Mouse (Mus musculus): ENCODE measurements at regions not wholly inside any gene's neighbourhood (a gene's known extent, or its start where the extent isn't known, plus 50 kb on each side); places are given as distances from the start of the nearest gene placed in this dataset.

GRCm38 (mm10) chr12:54454606-54455005 lies 201.8 kb downstream of the Sptssa start:
- no peak for DNase-seq (ENCODE audit: low spot score in 2 of 2)

- no peak for DNase-seq (ENCODE audit: low spot score in 2 of 2)
Observed at GRCm38 (mm10) chr12:54453343-54453742, 203.0 kb downstream of the Sptssa start.

- no peak for DNase-seq (ENCODE audit: low spot score in 2 of 2)
Observed at GRCm38 (mm10) chr12:54450369-54450768, 206.0 kb downstream of the Sptssa start.

GRCm38 (mm10) chr12:54448221-54448620 lies 208.2 kb downstream of the Sptssa start:
- DNase-seq (ENCODE audit: low spot score in 2 of 2) = no peak

- no peak for DNase-seq (ENCODE audit: low spot score in 2 of 2)
Observed at GRCm38 (mm10) chr12:54447354-54447753, 209.0 kb downstream of the Sptssa start.

- DNase-seq (ENCODE audit: low spot score in 2 of 2) = no peak
Observed at GRCm38 (mm10) chr12:54446356-54446755, 210.0 kb downstream of the Sptssa start.

GRCm38 (mm10) chr12:54444416-54444815 lies 212.0 kb downstream of the Sptssa start:
- DNase-seq (ENCODE audit: low spot score in 2 of 2) = no peak

- DNase-seq (ENCODE audit: low spot score in 2 of 2) = no peak
Observed at GRCm38 (mm10) chr12:54443285-54443684, 213.1 kb downstream of the Sptssa start.

GRCm38 (mm10) chr12:54442408-54442807 lies 214.0 kb downstream of the Sptssa start:
- no peak for DNase-seq (ENCODE audit: low spot score in 2 of 2)

- no peak for DNase-seq (ENCODE audit: low spot score in 2 of 2)
Observed at GRCm38 (mm10) chr12:54440851-54441593, 215.4 kb downstream of the Sptssa start.

GRCm38 (mm10) chr12:54438793-54439192 lies 217.6 kb downstream of the Sptssa start:
- no peak for DNase-seq (ENCODE audit: low spot score in 2 of 2)

GRCm38 (mm10) chr12:54425236-54425635 lies 221.6 kb upstream of the Egln3 start:
- DNase-seq (ENCODE audit: low spot score in 2 of 2) = no peak

- no peak for DNase-seq (ENCODE audit: low spot score in 2 of 2)
Observed at GRCm38 (mm10) chr12:54414829-54415228, 211.2 kb upstream of the Egln3 start.

GRCm38 (mm10) chr12:54414201-54414600 lies 210.5 kb upstream of the Egln3 start:
- no peak for DNase-seq (ENCODE audit: low spot score in 2 of 2)

GRCm38 (mm10) chr12:54410038-54410605 lies 206.5 kb upstream of the Egln3 start:
- DNase-seq (ENCODE audit: low spot score in 2 of 2) = no peak

GRCm38 (mm10) chr12:54408906-54409305 lies 205.2 kb upstream of the Egln3 start:
- DNase-seq (ENCODE audit: low spot score in 2 of 2) = no peak

GRCm38 (mm10) chr12:54407301-54407896 lies 203.7 kb upstream of the Egln3 start:
- no peak for DNase-seq (ENCODE audit: low spot score in 2 of 2)

- peak in 1 of 2 experiments; percentile 31 for DNase-seq (ENCODE audit: low spot score in 2 of 2)
Observed at GRCm38 (mm10) chr12:54405066-54405465, 201.4 kb upstream of the Egln3 start.

GRCm38 (mm10) chr12:54402591-54402990 lies 198.9 kb upstream of the Egln3 start:
- DNase-seq (ENCODE audit: low spot score in 2 of 2) = no peak

- no peak for DNase-seq (ENCODE audit: low spot score in 2 of 2)
Observed at GRCm38 (mm10) chr12:54401665-54402064, 198.0 kb upstream of the Egln3 start.

GRCm38 (mm10) chr12:54400084-54400483 lies 196.4 kb upstream of the Egln3 start:
- no peak for DNase-seq (ENCODE audit: low spot score in 2 of 2)

- no peak for DNase-seq (ENCODE audit: low spot score in 2 of 2)
Observed at GRCm38 (mm10) chr12:54398080-54398479, 194.4 kb upstream of the Egln3 start.
